Comparison of ENCODE assay signal across 17 mouse cellular contexts in genomic region chr9:46126295-46126694, GRCm38 (mm10).
DNase-seq lines count a peak whose midpoint lies in the region; TF ChIP-seq lines count a peak whose summit lies in the region.
"Had no signal": no experiment of that assay in that cellular context is flagged by ENCODE, and none has a peak within 500 bp of the region (broad histone marks: within the 10 kb centered on the region; RNA-seq: fewer than 3 reads in every experiment).

No protein-coding gene starts in this region.

- TF ChIP-seq POLR2A in kidney, adult 2 months (IDR thresholded peaks at IDR 0.05; ENCODE audit: low read depth, low read length), result no peak

- peaks cover 28% of the 10 kb centered on the region for H3K4me1 ChIP-seq in kidney, adult 2 months (ENCODE audit: control insufficient read depth, insufficient read depth, low read length)

- TF ChIP-seq CTCF in gastrocnemius, adult 2 months (IDR thresholded peaks at IDR 0.05), result no peak
- TF ChIP-seq CTCF in kidney, adult 2 months (conservative IDR thresholded peaks at IDR 0.05; ENCODE audit: insufficient read depth, insufficient read length, low read depth, low read length), result no peak

- H3K4me3 ChIP-seq in gastrocnemius, adult 2 months, result no peak overlapping the region
- no peak overlapping the region for H3K4me3 ChIP-seq in kidney, adult 2 months (ENCODE audit: insufficient read depth, low read depth, low read length)
- H3K4me3 ChIP-seq: liver, embryonic 15.5 days; midbrain, embryonic 12.5 days; myocyte; stomach, embryonic 15.5 days had no signal

- DNase-seq in gastrocnemius, adult 2 months, result no peak
- no peak for DNase-seq in gastrocnemius, postnatal 10 days
- DNase-seq in NIH3T3 (ENCODE audit: low read depth), result peak; percentile 48
- DNase-seq in kidney, adult 2 months, result peak; percentile 88
- peak; percentile 58 to 89 for DNase-seq in kidney, postnatal 25 days
- no peak for DNase-seq in cerebellum, adult 9-10 months
- DNase-seq in thymus, postnatal 25 days, result no peak
- no peak for DNase-seq in layer of hippocampus, postnatal 25 days (ENCODE audit: extremely low spot score in 1 of 2, low spot score in 1 of 2)
- DNase-seq: retina, postnatal 1 day; thymus, postnatal 4 days had no signal

- H3K27me3 ChIP-seq in kidney, adult 2 months (replicated peaks; ENCODE audit: control insufficient read depth, insufficient read depth, low read length), result no peaks in the 10 kb centered on the region
- H3K27me3 ChIP-seq: liver, embryonic 15.5 days; midbrain, embryonic 12.5 days; Patski; stomach, embryonic 15.5 days had no signal

- no peaks in the 10 kb centered on the region for H3K36me3 ChIP-seq in kidney, adult 2 months (ENCODE audit: control insufficient read depth, insufficient read depth, low read length)
- H3K36me3 ChIP-seq: midbrain, embryonic 12.5 days; stomach, embryonic 15.5 days had no signal

- H3K27ac ChIP-seq in gastrocnemius, adult 2 months, result peak overlapping the region; percentile 63
- H3K27ac ChIP-seq in kidney, adult 2 months (ENCODE audit: insufficient read depth, low read depth, low read length), result peak overlapping the region; percentile 98
- H3K27ac ChIP-seq: hindbrain, embryonic 14.5 days; liver, embryonic 15.5 days; macrophage had no signal

- intact Hi-C loops in gastrocnemius, adult 2 months (cut with DNase I), result no loop called here

- 35% methylated on average over 2 of the region's 2 CpGs for WGBS in kidney, adult 2 months

Comparison
In these comparisons a context has a peak if more than half of its experiments do, and no peak if none do; other contexts are left out.
1. DNase-seq: peak in NIH3T3 (single experiment), kidney, adult 2 months (single experiment) and kidney, postnatal 25 days (2 of 2); none in gastrocnemius, adult 2 months (single experiment), gastrocnemius, postnatal 10 days (single experiment), cerebellum, adult 9-10 months (single experiment), thymus, postnatal 25 days (single experiment) and layer of hippocampus, postnatal 25 days (0 of 2).